Mouse (Mus musculus) bone marrow macrophage, adult 2 months (primary cell): ENCODE data around the gene Tshz2. TPM values are rescaled to one million over a fixed set of nuclear protein-coding genes. Genes with fewer than 3 reads are reported as not detected.
"Not testable (repeated sequence)": the region's sequence is repeated elsewhere in the genome, so short reads cannot be mapped to it uniquely, and the experiment has no call there.

ENCODE experiments used
- H3K27ac ChIP-seq: 2 replicates; pipeline ENCODE4 v1.5.1; 2012; ENCODE audit warnings: low read depth, low read length; ENCODE audit not compliant: insufficient read depth
- H3K4me1 ChIP-seq: 2 replicates; pipeline ENCODE4 v1.6.1; 2012; ENCODE audit warnings: low read length; ENCODE audit not compliant: control insufficient read depth, insufficient read depth
- H3K4me3 ChIP-seq: 2 replicates; pipeline ENCODE4 v1.5.1; 2012; ENCODE audit warnings: mild to moderate bottlenecking, low read length, moderate library complexity; ENCODE audit not compliant: insufficient read depth
- CTCF ChIP-seq: IDR thresholded peaks from 2 replicates; pipeline ENCODE4 v1.5.1; 2012; ENCODE audit warnings: low read depth, mild to moderate bottlenecking, low read length, moderate library complexity
- POLR2A ChIP-seq: IDR thresholded peaks from 2 replicates; pipeline ENCODE4 v1.6.1; 2012; ENCODE audit warnings: mild to moderate bottlenecking, low read depth, low read length, borderline replicate concordance
- polyA plus RNA-seq: library from polyadenylated mRNA; stranded (reverse); fragments of >200 nt; gene quantifications from 2 replicates; pipeline ENCODE4 v1.2.4, GENCODE M21; 2012; ENCODE audit not compliant: missing spikeins, insufficient read depth, insufficient read length

Tshz2 gene
- polyA plus RNA-seq, 1 experiment: not detected

DNA sequence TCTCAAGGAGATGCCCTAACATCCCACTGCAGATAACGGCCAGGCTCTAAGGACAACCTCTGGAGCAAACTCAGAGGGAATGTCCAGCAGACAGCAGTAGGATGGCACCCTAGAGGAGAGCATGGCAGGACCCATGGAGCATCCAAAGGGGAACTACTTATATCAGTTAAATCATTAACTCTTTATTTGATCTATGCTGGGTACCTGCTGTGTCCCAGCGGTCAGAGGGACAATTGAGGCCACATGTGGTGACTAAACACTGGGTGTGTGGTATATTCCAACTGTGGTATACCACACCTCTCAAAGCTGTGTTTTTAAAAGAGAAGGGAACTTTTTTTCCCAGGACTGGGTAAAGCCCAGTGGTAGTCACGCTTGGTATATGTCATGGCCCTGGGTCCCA lies 134.5 kb downstream of the Tshz2 start:
- TF ChIP-seq POLR2A: no peak
- TF ChIP-seq CTCF: no peak

DNA sequence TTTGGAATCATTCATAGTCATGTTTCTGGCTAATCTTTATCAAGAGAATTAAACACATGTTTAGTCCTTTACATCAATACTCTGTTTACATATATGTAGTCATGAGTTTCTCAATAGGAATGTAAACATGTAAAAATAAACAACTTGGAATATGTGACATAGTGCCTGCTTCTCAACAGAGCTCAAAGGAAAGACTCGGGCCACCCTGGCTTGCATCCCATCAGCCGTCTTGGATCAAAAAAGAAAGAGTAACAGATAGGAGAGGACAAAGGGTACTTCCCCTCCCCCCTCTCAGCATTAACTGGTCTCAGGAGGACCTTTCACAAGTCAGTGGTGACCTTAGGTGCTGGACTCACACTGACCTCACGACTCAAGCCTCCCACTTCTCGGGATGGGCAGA lies 142.3 kb downstream of the Tshz2 start:
- Histone ChIP-seq H3K27ac (no peak overlapping the region), H3K4me1 (no peaks in the 10 kb centered on the region), H3K4me3 (no peak overlapping the region)
- TF ChIP-seq CTCF (no peak), POLR2A (no peak)

More for the DNA sequence above, 134.5 kb downstream of the Tshz2 start:
- Histone ChIP-seq H3K27ac (no peak overlapping the region), H3K4me3 (no peak overlapping the region), H3K4me1 (no peaks in the 10 kb centered on the region)

- TF ChIP-seq POLR2A (no peak), CTCF (no peak)
- no peak overlapping the region for H3K27ac ChIP-seq
- no peak overlapping the region for H3K4me3 ChIP-seq
- no peaks in the 10 kb centered on the region for H3K4me1 ChIP-seq
Measured at GRCm38 (mm10) chr2:169777242-169777641, 144.4 kb downstream of the Tshz2 start.

GRCm38 (mm10) chr2:169777764-169778163 lies 145.0 kb downstream of the Tshz2 start:
- Histone ChIP-seq H3K4me3 (no peak overlapping the region), H3K27ac (no peak overlapping the region), H3K4me1 (no peaks in the 10 kb centered on the region)
- TF ChIP-seq POLR2A (no peak), CTCF (no peak)

GRCm38 (mm10) chr2:169778740-169779345 lies 146.0 kb downstream of the Tshz2 start:
- H3K4me1 ChIP-seq: no peaks in the 10 kb centered on the region
- H3K27ac ChIP-seq: no peak overlapping the region
- H3K4me3 ChIP-seq: no peak overlapping the region
- TF ChIP-seq POLR2A (no peak), CTCF (no peak)

GRCm38 (mm10) chr2:169781671-169782070 lies 148.9 kb downstream of the Tshz2 start:
- not testable (repeated sequence) for H3K27ac ChIP-seq, H3K4me3 ChIP-seq, H3K4me1 ChIP-seq

- TF ChIP-seq CTCF: no peak
- TF ChIP-seq POLR2A: no peak
- no peak overlapping the region for H3K27ac ChIP-seq
- no peaks in the 10 kb centered on the region for H3K4me1 ChIP-seq
- H3K4me3 ChIP-seq: no peak overlapping the region
Measured at GRCm38 (mm10) chr2:169782874-169783680, 150.3 kb downstream of the Tshz2 start.

- no peaks in the 10 kb centered on the region for H3K4me1 ChIP-seq
- no peak overlapping the region for H3K27ac ChIP-seq
- no peak overlapping the region for H3K4me3 ChIP-seq
- TF ChIP-seq CTCF (no peak), POLR2A (no peak)
Measured at GRCm38 (mm10) chr2:169783681-169784033, 150.8 kb downstream of the Tshz2 start.

GRCm38 (mm10) chr2:169787381-169787780 lies 154.6 kb downstream of the Tshz2 start:
- no peak overlapping the region for H3K27ac ChIP-seq
- H3K4me3 ChIP-seq: no peak overlapping the region
- TF ChIP-seq POLR2A: no peak
- TF ChIP-seq CTCF: no peak
- no peaks in the 10 kb centered on the region for H3K4me1 ChIP-seq

GRCm38 (mm10) chr2:169787906-169788305 lies 155.1 kb downstream of the Tshz2 start:
- no peaks in the 10 kb centered on the region for H3K4me1 ChIP-seq
- H3K4me3 ChIP-seq: no peak overlapping the region
- no peak overlapping the region for H3K27ac ChIP-seq
- TF ChIP-seq POLR2A (no peak), CTCF (no peak)

DNA sequence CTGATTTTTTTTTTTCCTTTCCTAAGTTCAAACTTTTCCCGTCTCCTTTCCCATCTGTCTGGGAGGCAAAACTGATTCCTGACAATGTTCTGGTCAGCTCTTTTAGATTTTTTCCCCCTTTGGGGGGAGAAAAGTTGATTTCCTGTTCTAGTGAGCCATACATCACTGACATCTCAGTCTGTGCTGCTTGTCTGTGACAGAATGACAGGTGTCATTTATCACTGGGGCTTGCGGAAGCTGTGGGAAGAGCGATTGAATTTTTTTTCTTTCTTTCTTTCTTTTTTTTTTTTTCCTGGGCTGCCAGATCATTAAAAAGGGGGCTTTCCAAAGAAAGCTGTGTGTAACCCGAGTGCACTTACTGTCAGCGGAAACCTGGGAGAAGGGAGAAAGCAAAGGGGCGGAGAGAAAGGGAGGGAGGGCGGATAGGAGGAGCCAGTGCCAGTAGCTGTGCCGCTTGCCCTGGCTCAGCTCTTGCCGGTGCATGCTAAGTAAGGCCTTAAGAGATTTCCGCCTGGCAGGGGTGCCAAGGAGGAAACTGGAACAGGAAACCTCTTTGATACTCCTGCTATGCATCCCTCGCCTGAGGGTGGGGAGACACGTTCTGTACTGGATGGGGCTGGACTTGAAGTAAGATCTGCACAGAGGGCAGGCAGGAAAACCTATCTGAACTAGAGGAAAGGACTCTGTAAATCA lies 157.8 kb downstream of the Tshz2 start:
- no peaks in the 10 kb centered on the region for H3K4me1 ChIP-seq
- H3K4me3 ChIP-seq: no peak overlapping the region
- TF ChIP-seq POLR2A (no peak), CTCF (no peak)
- H3K27ac ChIP-seq: no peak overlapping the region
